Mouse (Mus musculus) hindbrain, embryonic 11.5 days (tissue): ENCODE results near the gene Olfr568. TPM values are rescaled to one million over a fixed set of nuclear protein-coding genes. Genes with fewer than 3 reads are reported as not detected.

Experiments used
- ATAC-seq: fragments of 200-750 bp; cut with Nextera tagmentation; 2 replicates; pipeline ENCODE4 v1.8.0; 2017; ENCODE audit warnings: mild to moderate bottlenecking, moderate TSS enrichment, moderate library complexity; ENCODE audit not compliant: low FRiP score
- DNase-seq: peaks from one replicate; pipeline ENCODE4 v3.0.0-alpha.2; 2015; ENCODE audit warnings: low spot score
- H3K27ac ChIP-seq: fragments of 300-500 bp; sonication (generic); 2 replicates; pipeline ENCODE4 v1.5.1; 2014; ENCODE audit warnings: mild to moderate bottlenecking, low read depth, low read length
- H3K27me3 ChIP-seq: fragments of 300-500 bp; sonication (generic); 2 replicates; pipeline ENCODE4 v1.6.1; 2014; ENCODE audit warnings: mild to moderate bottlenecking, low read length, moderate library complexity, mixed read lengths; ENCODE audit not compliant: control insufficient read depth, insufficient read depth
- H3K36me3 ChIP-seq: fragments of 300-500 bp; sonication (generic); 2 replicates; pipeline ENCODE4 v1.6.1; 2014; ENCODE audit warnings: mild to moderate bottlenecking, low read length, moderate library complexity, mixed read lengths; ENCODE audit not compliant: control insufficient read depth, insufficient read depth
- H3K4me1 ChIP-seq: fragments of 300-500 bp; sonication (generic); replicated peaks from 2 replicates; pipeline ENCODE4 v1.6.1; 2014; ENCODE audit warnings: low read length, mixed read lengths; ENCODE audit not compliant: control insufficient read depth, insufficient read depth
- H3K4me2 ChIP-seq: fragments of 300-500 bp; sonication (generic); replicated peaks from 2 replicates; pipeline ENCODE4 v1.6.1; 2014; ENCODE audit warnings: mild to moderate bottlenecking, low read depth, low read length
- H3K4me3 ChIP-seq: fragments of 300-500 bp; sonication (generic); 2 replicates; pipeline ENCODE4 v1.5.1; 2014; ENCODE audit warnings: low read depth, low read length
- H3K9ac ChIP-seq: fragments of 300-500 bp; sonication (generic); 2 replicates; pipeline ENCODE4 v1.6.1; 2014; ENCODE audit warnings: low read depth, low read length
- H3K9me3 ChIP-seq: fragments of 300-500 bp; sonication (generic); 2 replicates; pipeline ENCODE4 v1.6.1; 2016; ENCODE audit warnings: low read length; ENCODE audit not compliant: control insufficient read depth
- WGBS: fragments of 180-500 bp; shearing (Covaris S2); extraction: QIAGEN DNeasy Blood & Tissue Kit; methylation state at CpG from one replicate; pipeline ENCODE4 v1.1.7; 2014; 5-methylcytosine and 5-hydroxymethylcytosine counted together
- polyA plus RNA-seq: library from polyadenylated mRNA; unstranded; fragments of >200 nt; fragmentation: Nextera tagmentation; extraction: Ambion mirVana; gene quantifications from 2 replicates; pipeline ENCODE4 v1.2.1, GENCODE M21; 2014

The Olfr568 gene
- polyA plus RNA-seq, 1 experiment from 2014 or later: not detected

- H3K4me2 ChIP-seq: no peak overlapping the region
- no peaks in the 10 kb centered on the region for H3K4me1 ChIP-seq
- 79% methylated on average over 3 of the region's 3 CpGs for WGBS
- H3K4me3 ChIP-seq: no peak overlapping the region
- DNase-seq (no peak), ATAC-seq (no peak)
- H3K27me3 ChIP-seq: no peaks in the 10 kb centered on the region
- no peak overlapping the region for H3K9ac ChIP-seq
- no peaks in the 10 kb centered on the region for H3K36me3 ChIP-seq
- no peaks in the 10 kb centered on the region for H3K9me3 ChIP-seq
- H3K27ac ChIP-seq: no peak overlapping the region
Observed at GRCm38 (mm10) chr7:102927105-102927504, 50.2 kb downstream of the Olfr568 start.

Other genes with a start within 250 kb of the Olfr568 start
- gene Olfr554, start 238.7 kb upstream of the Olfr568 start, polyA plus RNA-seq: not detected in 2 replicates
- gene Olfr555, start 218.3 kb upstream of the Olfr568 start, polyA plus RNA-seq: not detected in 2 replicates
- not detected in 2 replicates for gene Olfr556, start 212.2 kb upstream of the Olfr568 start, polyA plus RNA-seq
- 9.3 and 9.5 TPM in 2 replicates for gene Trim68, start 189.8 kb upstream of the Olfr568 start, polyA plus RNA-seq
- not detected in 2 replicates for gene Olfr557, start 181.2 kb upstream of the Olfr568 start, polyA plus RNA-seq
- 0.15 TPM in 1 of 2 replicates, not detected in the other for gene Olfr558, start 174.9 kb upstream of the Olfr568 start, polyA plus RNA-seq
- gene Olfr33, start 158.1 kb upstream of the Olfr568 start, polyA plus RNA-seq: not detected in 2 replicates
- not detected in 2 replicates for gene Olfr559, start 149.6 kb upstream of the Olfr568 start, polyA plus RNA-seq
- not detected in 2 replicates for gene Olfr560, start 117.8 kb upstream of the Olfr568 start, polyA plus RNA-seq
- 0.14 TPM in 1 of 2 replicates, not detected in the other for gene Olfr78, start 117.7 kb upstream of the Olfr568 start, polyA plus RNA-seq
- not detected in 2 replicates for gene Olfr561, start 105.9 kb upstream of the Olfr568 start, polyA plus RNA-seq
- not detected in 2 replicates for gene Olfr564, start 73.6 kb upstream of the Olfr568 start, polyA plus RNA-seq
- gene Olfr566, start 18.4 kb upstream of the Olfr568 start, polyA plus RNA-seq: not detected in 2 replicates
- not detected in 2 replicates for gene Olfr569, start 13.8 kb downstream of the Olfr568 start, polyA plus RNA-seq
- gene Olfr570, start 17.5 kb downstream of the Olfr568 start, polyA plus RNA-seq: not detected in 2 replicates
- not detected in 2 replicates for gene Olfr571, start 40.4 kb downstream of the Olfr568 start, polyA plus RNA-seq
- not detected in 2 replicates for gene Olfr572, start 47.3 kb downstream of the Olfr568 start, polyA plus RNA-seq
- gene Olfr573-ps1, start 65.5 kb downstream of the Olfr568 start, polyA plus RNA-seq: not detected in 2 replicates
- not detected in 2 replicates for gene Olfr574, start 71.3 kb downstream of the Olfr568 start, polyA plus RNA-seq
- gene Olfr575, start 81.7 kb downstream of the Olfr568 start, polyA plus RNA-seq: not detected in 2 replicates
- not detected in 2 replicates for gene Olfr576, start 85.5 kb downstream of the Olfr568 start, polyA plus RNA-seq
- gene Olfr577, start 98.8 kb downstream of the Olfr568 start, polyA plus RNA-seq: not detected in 2 replicates
- gene Olfr578, start 112.2 kb downstream of the Olfr568 start, polyA plus RNA-seq: not detected in 2 replicates
- gene Olfr582, start 160.9 kb downstream of the Olfr568 start, polyA plus RNA-seq: not detected in 2 replicates
- not detected in 2 replicates for gene Olfr583, start 174.2 kb downstream of the Olfr568 start, polyA plus RNA-seq
- not detected in 2 replicates for gene Olfr584, start 204.8 kb downstream of the Olfr568 start, polyA plus RNA-seq
- not detected in 2 replicates for gene Olfr585, start 220.6 kb downstream of the Olfr568 start, polyA plus RNA-seq
- gene Olfr586, start 248.5 kb downstream of the Olfr568 start, polyA plus RNA-seq: not detected in 2 replicates